Mouse (Mus musculus): ENCODE measurements around the gene Prr23a1. TPM values are rescaled to one million over a fixed set of nuclear protein-coding genes. Genes with fewer than 3 reads are reported as not detected.
"Not testable (repeated sequence)": the region's sequence is repeated elsewhere in the genome, so short reads cannot be mapped to it uniquely, and the experiment has no call there.

Gene Prr23a1
- total RNA-seq (2021): not detected
- long read RNA-seq, experiment 1: 0 reads
- long read RNA-seq, experiment 2: 0 reads

- DNase-seq: no peak
- intact Hi-C loops (cut with DNase I; ENCODE audit: low total_unique reads): no loop called here
Measured at GRCm38 (mm10) chr9:98842117-98842516, at the start of gene Prr23a1. Prr23a1 (plus strand) TSS chr9:98842503.

- no peak for DNase-seq
- intact Hi-C loops (cut with DNase I; ENCODE audit: low total_unique reads): no loop called here
Measured at GRCm38 (mm10) chr9:98799021-98799420, 43.3 kb upstream of the Prr23a1 start.

GRCm38 (mm10) chr9:98803971-98804370 is 38.3 kb upstream of the Prr23a1 start:
- DNase-seq: no peak
- intact Hi-C loops (cut with DNase I; ENCODE audit: low total_unique reads): no loop called here

- intact Hi-C loops (cut with DNase I; ENCODE audit: low total_unique reads): no loop called here
Measured at GRCm38 (mm10) chr9:98805511-98805910, 36.8 kb upstream of the Prr23a1 start.

GRCm38 (mm10) chr9:98805934-98806333 is 36.4 kb upstream of the Prr23a1 start:
- no peak for DNase-seq
- intact Hi-C loops (cut with DNase I; ENCODE audit: low total_unique reads): no loop called here

More at GRCm38 (mm10) chr9:98805511-98805910, 36.8 kb upstream of the Prr23a1 start:
- no peak for DNase-seq

GRCm38 (mm10) chr9:98807631-98808030 is 34.7 kb upstream of the Prr23a1 start:
- intact Hi-C loops (cut with DNase I; ENCODE audit: low total_unique reads): no loop called here
- no peak for DNase-seq

- DNase-seq; intact Hi-C loops (cut with DNase I; ENCODE audit: low total_unique reads): not testable (repeated sequence)
Measured at GRCm38 (mm10) chr9:98809526-98809925, 32.8 kb upstream of the Prr23a1 start.

GRCm38 (mm10) chr9:98816066-98816465 is 26.2 kb upstream of the Prr23a1 start:
- no peak for DNase-seq
- intact Hi-C loops (cut with DNase I; ENCODE audit: low total_unique reads): no loop called here

- DNase-seq: no peak
- intact Hi-C loops (cut with DNase I; ENCODE audit: low total_unique reads): no loop called here
Measured at GRCm38 (mm10) chr9:98817592-98817991, 24.7 kb upstream of the Prr23a1 start.

- intact Hi-C loops (cut with DNase I; ENCODE audit: low total_unique reads): no loop called here
- no peak for DNase-seq
Measured at GRCm38 (mm10) chr9:98818971-98819370, 23.3 kb upstream of the Prr23a1 start.

GRCm38 (mm10) chr9:98819481-98819880 is 22.8 kb upstream of the Prr23a1 start:
- no peak for DNase-seq
- intact Hi-C loops (cut with DNase I; ENCODE audit: low total_unique reads): no loop called here

GRCm38 (mm10) chr9:98820461-98820860 is 21.8 kb upstream of the Prr23a1 start:
- no peak for DNase-seq
- intact Hi-C loops (cut with DNase I; ENCODE audit: low total_unique reads): no loop called here

- intact Hi-C loops (cut with DNase I; ENCODE audit: low total_unique reads): no loop called here
- no peak for DNase-seq
Measured at GRCm38 (mm10) chr9:98821067-98821466, 21.2 kb upstream of the Prr23a1 start.

GRCm38 (mm10) chr9:98823805-98824204 is 18.5 kb upstream of the Prr23a1 start:
- no peak for DNase-seq
- intact Hi-C loops (cut with DNase I; ENCODE audit: low total_unique reads): no loop called here

- intact Hi-C loops (cut with DNase I; ENCODE audit: low total_unique reads): no loop called here
Measured at GRCm38 (mm10) chr9:98829508-98829907, 12.8 kb upstream of the Prr23a1 start.

GRCm38 (mm10) chr9:98837537-98838074 is 4.7 kb upstream of the Prr23a1 start:
- intact Hi-C loops (cut with DNase I; ENCODE audit: low total_unique reads): no loop called here
- no peak for DNase-seq

More at GRCm38 (mm10) chr9:98829508-98829907, 12.8 kb upstream of the Prr23a1 start:
- DNase-seq: no peak

- intact Hi-C loops (cut with DNase I; ENCODE audit: low total_unique reads): no loop called here
- no peak for DNase-seq
Measured at GRCm38 (mm10) chr9:98856210-98856609, 13.9 kb downstream of the Prr23a1 start, which contains the start of gene Prr23a2. Prr23a2 (plus strand) TSS chr9:98856494.

GRCm38 (mm10) chr9:98863463-98863862 is 21.2 kb downstream of the Prr23a1 start:
- DNase-seq: no peak

GRCm38 (mm10) chr9:98864571-98864970 is 22.3 kb downstream of the Prr23a1 start, which contains the start of gene Prr23a3:
Prr23a3 (plus strand) TSS chr9:98864767.
- no peak for DNase-seq
- intact Hi-C loops (cut with DNase I; ENCODE audit: low total_unique reads): no loop called here

More at GRCm38 (mm10) chr9:98863463-98863862, 21.2 kb downstream of the Prr23a1 start:
- intact Hi-C loops (cut with DNase I; ENCODE audit: low total_unique reads): no loop called here
